Mouse (Mus musculus): Measurements from ENCODE around the gene Cenpm. TPM values are rescaled to one million over a fixed set of nuclear protein-coding genes. Genes with fewer than 3 reads are reported as not detected.

Cenpm gene
- polyA plus RNA-seq, 1 experiment, result not detected

DNA sequence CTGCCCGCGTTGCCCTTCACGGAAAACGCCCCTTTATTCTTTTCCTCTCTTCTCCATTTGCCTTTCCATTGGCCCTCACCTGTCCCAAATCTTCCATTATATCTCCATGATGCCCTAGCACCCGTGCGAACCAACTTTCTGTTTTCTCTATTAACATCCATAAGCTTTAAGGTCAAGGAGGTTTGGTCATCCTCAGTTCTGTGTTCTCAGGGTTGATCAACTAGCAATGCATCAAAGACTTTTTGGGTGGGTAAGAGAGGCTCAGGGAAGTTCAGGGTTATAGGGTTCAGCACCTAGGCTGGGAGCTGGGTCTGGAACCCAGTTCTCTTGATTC is 30.0 kb upstream of the Cenpm start, which contains the start of gene Sept3:
Gene Sept3 (plus strand): TSS at position 301 of the 334 bp plus-strand sequence.
- Histone ChIP-seq H3K4me3 (ENCODE audit: insufficient read depth, low read depth, low read length) (peak within 1 kb of the TSS; percentile 83), H3K27ac (ENCODE audit: insufficient read depth, low read depth, low read length) (peak within 1 kb of the TSS; percentile 62), H3K4me1 (ENCODE audit: control insufficient read depth, insufficient read depth, low read length) (peaks cover 29% of the 10 kb centered on the region)
- TF ChIP-seq POLR2A (IDR thresholded peaks at IDR 0.05; ENCODE audit: insufficient read depth, low read depth, low read length) (no peak), CTCF (IDR thresholded peaks at IDR 0.05; ENCODE audit: insufficient read depth, low read depth, low read length) (no peak)
- 24% methylated on average over 6 of the region's 6 CpGs for WGBS

DNA sequence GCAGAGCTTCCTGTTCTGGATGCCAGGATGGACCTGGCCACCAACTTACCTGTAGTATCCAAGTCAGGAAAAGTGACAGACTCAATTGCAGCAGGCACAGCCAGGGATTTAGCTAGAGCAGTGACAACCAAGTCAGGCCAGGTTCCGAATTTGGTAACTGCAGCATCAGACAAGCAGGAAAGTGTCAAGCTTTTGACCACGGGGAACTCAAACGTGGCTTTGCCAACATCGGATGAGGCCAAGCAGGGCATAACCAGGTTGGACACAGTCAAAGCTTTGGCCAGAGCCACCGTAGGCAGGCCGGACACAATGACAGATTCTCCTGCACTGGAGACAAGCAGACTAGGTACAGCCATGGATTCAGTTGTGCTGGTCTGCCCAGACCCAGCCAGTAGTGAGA is 27.7 kb upstream of the Cenpm start:
- WGBS, result 90% methylated on average over 6 of the region's 6 CpGs
- Histone ChIP-seq H3K4me3 (ENCODE audit: insufficient read depth, low read depth, low read length) (no peak overlapping the region), H3K4me1 (ENCODE audit: control insufficient read depth, insufficient read depth, low read length) (peaks cover 24% of the 10 kb centered on the region), H3K27ac (ENCODE audit: insufficient read depth, low read depth, low read length) (no peak overlapping the region)
- TF ChIP-seq POLR2A (IDR thresholded peaks at IDR 0.05; ENCODE audit: insufficient read depth, low read depth, low read length), result no peak
- TF ChIP-seq CTCF (IDR thresholded peaks at IDR 0.05; ENCODE audit: insufficient read depth, low read depth, low read length), result no peak

DNA sequence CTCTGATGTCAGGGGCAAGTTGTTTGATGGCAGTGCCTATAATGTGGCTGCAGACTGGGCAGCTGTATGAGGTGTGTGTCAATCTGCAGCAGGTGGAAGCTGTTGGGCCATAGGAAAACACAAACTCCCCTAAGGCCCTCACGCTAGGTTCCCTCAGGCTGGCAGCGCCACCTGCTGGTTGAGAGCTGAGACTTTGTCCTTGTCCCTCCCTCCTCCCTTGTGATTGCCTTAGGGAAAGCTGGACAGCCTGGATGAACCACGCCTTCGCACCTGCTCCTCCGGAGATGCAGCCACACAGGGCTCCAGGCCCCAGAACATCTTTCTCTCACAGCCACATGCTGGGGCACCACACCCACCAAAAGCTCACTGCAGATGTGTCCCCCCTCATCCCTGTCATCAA is 26.7 kb upstream of the Cenpm start:
- H3K4me3 ChIP-seq (ENCODE audit: insufficient read depth, low read depth, low read length), result no peak overlapping the region
- WGBS, result 0% methylated on average over 5 of the region's 5 CpGs
- TF ChIP-seq POLR2A (IDR thresholded peaks at IDR 0.05; ENCODE audit: insufficient read depth, low read depth, low read length) (no peak), CTCF (IDR thresholded peaks at IDR 0.05; ENCODE audit: insufficient read depth, low read depth, low read length) (peak; percentile 71)

DNA sequence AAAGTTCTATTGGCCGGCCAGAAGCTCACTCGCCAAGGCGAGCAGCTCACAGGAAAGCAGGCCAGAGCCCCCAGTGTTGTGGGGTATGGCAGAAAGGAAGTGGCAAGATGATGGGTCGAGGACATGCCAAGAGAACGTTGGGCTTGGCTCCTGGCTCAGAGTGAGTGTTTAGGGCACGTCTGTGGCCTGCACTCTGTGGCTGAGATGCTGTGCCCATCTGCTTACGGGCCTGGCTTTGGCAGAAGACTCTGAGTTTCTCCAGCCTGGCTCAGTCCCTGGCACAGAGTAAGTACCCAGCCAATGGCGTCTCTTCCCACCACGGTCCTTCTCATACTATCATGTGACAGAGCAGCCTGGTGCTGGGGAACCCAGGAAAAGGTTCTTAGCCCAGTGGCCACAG is 24.2 kb upstream of the Cenpm start:
- TF ChIP-seq POLR2A (IDR thresholded peaks at IDR 0.05; ENCODE audit: insufficient read depth, low read depth, low read length) (no peak), CTCF (IDR thresholded peaks at IDR 0.05; ENCODE audit: insufficient read depth, low read depth, low read length) (no peak)
- Histone ChIP-seq H3K4me3 (ENCODE audit: insufficient read depth, low read depth, low read length) (no peak overlapping the region), H3K4me1 (ENCODE audit: control insufficient read depth, insufficient read depth, low read length) (peaks cover 15% of the 10 kb centered on the region), H3K27ac (ENCODE audit: insufficient read depth, low read depth, low read length) (no peak overlapping the region)
- WGBS, result 75% methylated on average over 9 of the region's 9 CpGs

More for the DNA sequence above, 26.7 kb upstream of the Cenpm start:
- Histone ChIP-seq H3K27ac (ENCODE audit: insufficient read depth, low read depth, low read length) (no peak overlapping the region), H3K4me1 (ENCODE audit: control insufficient read depth, insufficient read depth, low read length) (peaks cover 14% of the 10 kb centered on the region)

- Histone ChIP-seq H3K4me3 (ENCODE audit: insufficient read depth, low read depth, low read length) (no peak overlapping the region), H3K4me1 (ENCODE audit: control insufficient read depth, insufficient read depth, low read length) (peaks cover 15% of the 10 kb centered on the region), H3K27ac (ENCODE audit: insufficient read depth, low read depth, low read length) (no peak overlapping the region)
- WGBS, result 27% methylated on average over 3 of the region's 3 CpGs
- no peak for TF ChIP-seq POLR2A (IDR thresholded peaks at IDR 0.05; ENCODE audit: insufficient read depth, low read depth, low read length)
- no peak for TF ChIP-seq CTCF (IDR thresholded peaks at IDR 0.05; ENCODE audit: insufficient read depth, low read depth, low read length)
These were observed 23.6 kb upstream of the Cenpm start for GRCm38 (mm10) chr15:82268185-82268584.

- WGBS, result 12% methylated on average over 6 of the region's 6 CpGs
- peaks cover 14% of the 10 kb centered on the region for H3K4me1 ChIP-seq (ENCODE audit: control insufficient read depth, insufficient read depth, low read length)
- TF ChIP-seq CTCF (IDR thresholded peaks at IDR 0.05; ENCODE audit: insufficient read depth, low read depth, low read length) (peak; percentile 75), POLR2A (IDR thresholded peaks at IDR 0.05; ENCODE audit: insufficient read depth, low read depth, low read length) (no peak)
These were observed 21.8 kb upstream of the Cenpm start for GRCm38 (mm10) chr15:82266356-82266755.

DNA sequence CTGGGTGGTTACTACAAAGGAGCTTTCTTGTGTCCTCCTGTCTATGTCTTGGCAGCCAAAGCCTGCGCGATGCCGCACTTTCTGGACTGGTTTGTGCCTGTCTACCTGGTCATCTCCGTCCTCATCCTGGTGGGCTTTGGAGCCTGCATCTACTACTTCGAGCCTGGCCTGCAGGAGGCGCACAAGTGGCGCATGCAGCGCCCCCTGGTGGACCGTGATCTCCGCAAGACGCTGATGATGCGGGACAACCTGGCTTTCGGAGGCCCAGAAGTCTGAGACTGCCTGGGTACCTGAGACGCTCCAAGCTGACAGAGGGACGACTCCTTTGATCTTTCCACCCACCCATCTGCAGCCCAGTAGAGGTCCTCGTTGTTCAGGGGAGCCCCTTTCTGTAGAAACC is 15.0 kb upstream of the Cenpm start:
- H3K4me1 ChIP-seq (ENCODE audit: control insufficient read depth, insufficient read depth, low read length), result peaks cover 25% of the 10 kb centered on the region
- no peak overlapping the region for H3K27ac ChIP-seq (ENCODE audit: insufficient read depth, low read depth, low read length)
- WGBS, result 22% methylated on average over 16 of the region's 16 CpGs
- H3K4me3 ChIP-seq (ENCODE audit: insufficient read depth, low read depth, low read length), result no peak overlapping the region
- TF ChIP-seq POLR2A (IDR thresholded peaks at IDR 0.05; ENCODE audit: insufficient read depth, low read depth, low read length) (no peak), CTCF (IDR thresholded peaks at IDR 0.05; ENCODE audit: insufficient read depth, low read depth, low read length) (peak; percentile 98)

More at GRCm38 (mm10) chr15:82266356-82266755, 21.8 kb upstream of the Cenpm start:
- H3K4me3 ChIP-seq (ENCODE audit: insufficient read depth, low read depth, low read length), result no peak overlapping the region
- no peak overlapping the region for H3K27ac ChIP-seq (ENCODE audit: insufficient read depth, low read depth, low read length)

DNA sequence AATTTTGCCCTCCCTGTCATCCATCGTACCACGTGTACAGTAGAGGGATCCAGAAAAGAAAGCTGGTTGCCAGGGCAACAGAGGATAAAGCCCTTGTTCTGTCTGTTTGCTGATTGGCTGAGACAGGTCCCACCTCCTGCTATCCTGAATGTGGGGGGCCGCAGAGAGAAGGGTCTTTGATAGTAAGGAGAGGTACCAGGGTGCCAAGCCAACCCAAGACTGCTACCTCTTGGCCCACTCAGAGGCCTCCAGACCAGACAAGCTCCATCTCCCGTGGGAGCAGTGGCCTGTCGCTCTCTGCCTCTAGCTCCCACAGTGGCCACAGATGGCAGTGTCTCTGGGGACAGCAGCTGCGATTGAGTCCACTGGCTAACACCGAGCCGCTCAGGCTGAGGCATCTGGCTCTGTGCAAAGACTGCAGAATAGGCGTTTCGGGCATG is 11.4 kb upstream of the Cenpm start:
- Histone ChIP-seq H3K27ac (ENCODE audit: insufficient read depth, low read depth, low read length) (peak overlapping the region; percentile 98), H3K4me3 (ENCODE audit: insufficient read depth, low read depth, low read length) (peak overlapping the region; percentile 78), H3K4me1 (ENCODE audit: control insufficient read depth, insufficient read depth, low read length) (peaks cover 22% of the 10 kb centered on the region)
- 3% methylated on average over 10 of the region's 10 CpGs for WGBS
- TF ChIP-seq POLR2A (IDR thresholded peaks at IDR 0.05; ENCODE audit: insufficient read depth, low read depth, low read length) (peak; percentile 58), CTCF (IDR thresholded peaks at IDR 0.05; ENCODE audit: insufficient read depth, low read depth, low read length) (0 out of 2 replicates have a peak, but pooled peaks have one; percentile 43)

DNA sequence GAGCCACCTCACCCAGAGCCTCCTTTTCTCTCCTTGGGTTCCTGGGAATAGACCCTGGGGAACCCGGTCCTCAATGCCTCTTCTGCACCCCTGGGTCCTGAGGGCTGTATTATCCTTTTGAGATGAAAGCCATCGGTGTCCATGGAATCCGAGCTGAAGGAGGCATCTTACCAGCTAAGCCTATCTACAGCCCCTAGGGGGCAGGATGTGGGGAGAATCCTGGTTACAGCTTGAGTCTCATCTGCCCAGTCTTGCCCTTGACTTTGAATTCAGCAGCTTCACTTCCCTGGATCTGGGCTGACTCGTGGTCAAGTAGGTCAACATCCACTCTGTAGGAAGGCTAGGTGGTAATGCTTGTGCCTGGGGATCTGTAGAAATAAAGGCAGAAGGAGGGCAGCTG is 10.7 kb upstream of the Cenpm start:
- TF ChIP-seq CTCF (IDR thresholded peaks at IDR 0.05; ENCODE audit: insufficient read depth, low read depth, low read length) (peak; percentile 46), POLR2A (IDR thresholded peaks at IDR 0.05; ENCODE audit: insufficient read depth, low read depth, low read length) (0 out of 2 replicates have a peak, but pooled peaks have one; percentile 13)
- Histone ChIP-seq H3K4me1 (ENCODE audit: control insufficient read depth, insufficient read depth, low read length) (peaks cover 22% of the 10 kb centered on the region), H3K27ac (ENCODE audit: insufficient read depth, low read depth, low read length) (peak overlapping the region; percentile 98), H3K4me3 (ENCODE audit: insufficient read depth, low read depth, low read length) (peak overlapping the region; percentile 78)
- WGBS, result 11% methylated on average over 4 of the region's 4 CpGs

DNA sequence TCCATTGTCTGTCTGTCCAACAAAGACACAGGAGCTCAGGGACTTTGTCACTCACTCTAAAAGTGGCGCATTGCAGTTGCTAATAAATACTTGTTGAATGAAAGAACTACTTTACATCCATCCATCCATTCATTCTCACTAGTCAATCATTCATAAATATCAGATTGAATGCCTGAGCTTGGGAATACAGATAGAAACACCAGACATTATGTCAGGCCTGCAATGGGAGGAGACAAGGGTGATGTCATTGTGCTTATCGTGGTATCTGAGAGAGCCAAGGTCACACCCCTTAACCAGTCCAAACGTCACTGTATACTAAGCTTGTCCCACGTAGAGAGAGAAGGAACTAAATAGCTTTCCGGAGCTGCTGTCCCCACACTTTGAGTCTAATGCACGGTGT is 7.5 kb upstream of the Cenpm start, which contains the start of gene 1500009C09Rik:
Gene 1500009C09Rik (plus strand): TSS at position 301 of the 400 bp plus-strand sequence.
- TF ChIP-seq POLR2A (IDR thresholded peaks at IDR 0.05; ENCODE audit: insufficient read depth, low read depth, low read length), result no peak
- no peak for TF ChIP-seq CTCF (IDR thresholded peaks at IDR 0.05; ENCODE audit: insufficient read depth, low read depth, low read length)
- H3K4me3 ChIP-seq (ENCODE audit: insufficient read depth, low read depth, low read length), result no peak within 1 kb of the TSS
- WGBS, result 90% methylated on average over 6 of the region's 6 CpGs
- H3K4me1 ChIP-seq (ENCODE audit: control insufficient read depth, insufficient read depth, low read length), result peaks cover 8% of the 10 kb centered on the region
- no peak within 1 kb of the TSS for H3K27ac ChIP-seq (ENCODE audit: insufficient read depth, low read depth, low read length)

All from olfactory bulb, adult 2 months (tissue).